Mouse (Mus musculus): ENCODE measurements around the gene Snx14. TPM values are rescaled to one million over a fixed set of nuclear protein-coding genes. Genes with fewer than 3 reads are reported as not detected.

The Snx14 gene
- polyA plus RNA-seq, 1 experiment, result 31.4 TPM

DNA sequence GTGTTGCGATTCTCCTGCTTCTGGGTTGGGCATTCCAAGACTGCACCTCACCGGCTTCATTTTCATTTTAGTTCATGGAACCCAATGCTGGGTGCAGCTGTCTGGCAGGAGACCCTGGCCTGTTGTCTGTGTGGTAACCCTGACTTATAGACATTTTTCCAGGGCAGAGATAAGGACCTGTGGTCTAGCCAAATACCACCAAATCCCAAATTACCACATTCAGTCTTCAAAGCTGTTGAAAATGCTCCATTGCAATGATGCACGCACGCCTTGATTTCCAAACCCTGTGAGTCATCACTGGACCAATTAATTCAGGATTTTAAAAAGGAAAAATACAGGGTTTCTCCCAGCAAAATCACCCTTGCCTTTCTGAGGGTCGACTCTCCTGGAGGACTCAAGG, 70.3 kb downstream of the Snx14 start:
- Histone ChIP-seq H3K27ac (ENCODE audit: insufficient read depth, low read length) (no peak overlapping the region), H3K27me3 (ENCODE audit: control insufficient read depth, insufficient read depth, low read length, poor library complexity, severe bottlenecking) (no peaks in the 10 kb centered on the region), H3K4me1 (ENCODE audit: control insufficient read depth, insufficient read depth, low read length) (no peaks in the 10 kb centered on the region), H3K4me3 (ENCODE audit: low read depth, low read length) (no peak overlapping the region), H3K36me3 (ENCODE audit: control insufficient read depth, insufficient read depth, low read length, poor library complexity, severe bottlenecking) (no peaks in the 10 kb centered on the region), H3K9me3 (replicated peaks; ENCODE audit: control insufficient read depth, insufficient read depth, low read length, poor library complexity, severe bottlenecking) (no peaks in the 10 kb centered on the region), H3K9ac (ENCODE audit: low read depth, poor library complexity, severe bottlenecking) (no peak overlapping the region)
- TF ChIP-seq POLR2A (IDR thresholded peaks at IDR 0.05; ENCODE audit: insufficient read depth, low read length) (no peak), EP300 (IDR thresholded peaks at IDR 0.05; ENCODE audit: insufficient read depth, low read depth, low read length) (no peak)

DNA sequence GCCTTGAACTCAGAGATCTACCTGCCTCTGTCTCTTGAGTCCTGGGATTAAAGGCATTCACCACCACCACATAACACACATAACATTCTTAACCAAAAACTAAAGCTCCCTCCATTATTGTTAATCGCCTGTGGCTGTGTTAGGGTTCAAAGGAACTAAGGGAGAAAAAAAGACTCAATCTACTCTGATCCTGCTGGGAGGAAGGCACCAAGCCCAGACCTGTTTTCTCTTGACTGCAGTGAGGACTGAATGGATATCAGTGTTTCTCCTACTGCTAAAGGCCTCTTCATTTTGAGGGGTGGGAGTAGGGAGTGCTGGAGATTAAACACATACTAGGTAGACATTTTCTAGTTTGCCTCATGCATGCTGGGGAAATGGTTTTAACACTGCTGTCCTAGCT, 71.0 kb downstream of the Snx14 start:
- H3K9ac ChIP-seq (ENCODE audit: low read depth, poor library complexity, severe bottlenecking), result no peak overlapping the region
- no peaks in the 10 kb centered on the region for H3K36me3 ChIP-seq (ENCODE audit: control insufficient read depth, insufficient read depth, low read length, poor library complexity, severe bottlenecking)
- no peak overlapping the region for H3K27ac ChIP-seq (ENCODE audit: insufficient read depth, low read length)
- H3K9me3 ChIP-seq (replicated peaks; ENCODE audit: control insufficient read depth, insufficient read depth, low read length, poor library complexity, severe bottlenecking), result no peaks in the 10 kb centered on the region
- no peaks in the 10 kb centered on the region for H3K27me3 ChIP-seq (ENCODE audit: control insufficient read depth, insufficient read depth, low read length, poor library complexity, severe bottlenecking)
- TF ChIP-seq POLR2A (IDR thresholded peaks at IDR 0.05; ENCODE audit: insufficient read depth, low read length) (no peak), EP300 (IDR thresholded peaks at IDR 0.05; ENCODE audit: insufficient read depth, low read depth, low read length) (no peak), CTCF (IDR thresholded peaks at IDR 0.05; ENCODE audit: low read depth, low read length) (no peak)
- no peaks in the 10 kb centered on the region for H3K4me1 ChIP-seq (ENCODE audit: control insufficient read depth, insufficient read depth, low read length)
- H3K4me3 ChIP-seq (ENCODE audit: low read depth, low read length), result no peak overlapping the region

DNA sequence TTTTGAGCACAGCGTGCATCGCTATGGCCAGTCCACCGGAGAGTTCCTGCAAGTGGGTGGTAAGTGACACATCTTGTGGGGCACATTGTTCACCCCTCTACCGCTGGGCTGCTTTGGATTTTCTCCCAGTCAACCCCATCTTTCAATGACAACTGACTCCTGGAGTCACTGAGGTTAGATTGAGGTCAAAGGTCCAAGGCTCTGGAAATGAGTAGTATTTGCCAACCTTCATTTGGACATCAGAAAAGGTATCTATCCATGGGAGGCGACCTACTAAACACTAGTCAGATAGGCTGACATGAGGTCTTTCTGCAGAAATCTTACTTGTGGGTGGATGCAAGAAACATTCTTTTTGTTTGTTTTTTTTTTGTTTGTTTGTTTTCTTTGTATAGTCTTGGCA, 71.4 kb downstream of the Snx14 start:
- no peaks in the 10 kb centered on the region for H3K4me1 ChIP-seq (ENCODE audit: control insufficient read depth, insufficient read depth, low read length)
- H3K27ac ChIP-seq (ENCODE audit: insufficient read depth, low read length), result no peak overlapping the region
- TF ChIP-seq CTCF (IDR thresholded peaks at IDR 0.05; ENCODE audit: low read depth, low read length) (no peak), POLR2A (IDR thresholded peaks at IDR 0.05; ENCODE audit: insufficient read depth, low read length) (no peak), EP300 (IDR thresholded peaks at IDR 0.05; ENCODE audit: insufficient read depth, low read depth, low read length) (no peak)
- H3K27me3 ChIP-seq (ENCODE audit: control insufficient read depth, insufficient read depth, low read length, poor library complexity, severe bottlenecking), result no peaks in the 10 kb centered on the region
- no peaks in the 10 kb centered on the region for H3K9me3 ChIP-seq (replicated peaks; ENCODE audit: control insufficient read depth, insufficient read depth, low read length, poor library complexity, severe bottlenecking)
- no peak overlapping the region for H3K9ac ChIP-seq (ENCODE audit: low read depth, poor library complexity, severe bottlenecking)
- H3K36me3 ChIP-seq (ENCODE audit: control insufficient read depth, insufficient read depth, low read length, poor library complexity, severe bottlenecking), result no peaks in the 10 kb centered on the region
- H3K4me3 ChIP-seq (ENCODE audit: low read depth, low read length), result no peak overlapping the region

DNA sequence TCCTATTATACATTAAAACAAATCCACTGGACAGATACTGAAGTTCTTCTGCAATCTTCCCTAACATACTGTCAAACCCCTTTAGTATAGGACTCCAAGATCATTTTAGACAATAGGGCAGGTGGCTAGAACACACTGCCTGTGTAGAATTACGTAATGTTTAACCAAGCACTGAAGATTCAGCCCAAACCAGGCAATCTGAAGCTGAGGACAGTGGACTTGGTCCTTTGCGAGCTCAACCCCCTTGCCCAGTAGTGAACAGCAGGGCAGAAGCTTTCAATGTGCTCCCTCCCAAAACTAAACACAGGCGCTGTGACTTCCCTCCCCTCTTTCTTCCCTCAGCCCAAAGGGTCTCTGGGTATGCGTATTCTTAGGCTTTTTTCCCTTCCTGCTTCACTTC, 71.9 kb downstream of the Snx14 start:
- Histone ChIP-seq H3K9ac (ENCODE audit: low read depth, poor library complexity, severe bottlenecking) (no peak overlapping the region), H3K9me3 (replicated peaks; ENCODE audit: control insufficient read depth, insufficient read depth, low read length, poor library complexity, severe bottlenecking) (no peaks in the 10 kb centered on the region), H3K27ac (ENCODE audit: insufficient read depth, low read length) (no peak overlapping the region), H3K4me3 (ENCODE audit: low read depth, low read length) (no peak overlapping the region), H3K36me3 (ENCODE audit: control insufficient read depth, insufficient read depth, low read length, poor library complexity, severe bottlenecking) (no peaks in the 10 kb centered on the region), H3K4me1 (ENCODE audit: control insufficient read depth, insufficient read depth, low read length) (no peaks in the 10 kb centered on the region), H3K27me3 (ENCODE audit: control insufficient read depth, insufficient read depth, low read length, poor library complexity, severe bottlenecking) (no peaks in the 10 kb centered on the region)
- no peak for TF ChIP-seq EP300 (IDR thresholded peaks at IDR 0.05; ENCODE audit: insufficient read depth, low read depth, low read length)

DNA sequence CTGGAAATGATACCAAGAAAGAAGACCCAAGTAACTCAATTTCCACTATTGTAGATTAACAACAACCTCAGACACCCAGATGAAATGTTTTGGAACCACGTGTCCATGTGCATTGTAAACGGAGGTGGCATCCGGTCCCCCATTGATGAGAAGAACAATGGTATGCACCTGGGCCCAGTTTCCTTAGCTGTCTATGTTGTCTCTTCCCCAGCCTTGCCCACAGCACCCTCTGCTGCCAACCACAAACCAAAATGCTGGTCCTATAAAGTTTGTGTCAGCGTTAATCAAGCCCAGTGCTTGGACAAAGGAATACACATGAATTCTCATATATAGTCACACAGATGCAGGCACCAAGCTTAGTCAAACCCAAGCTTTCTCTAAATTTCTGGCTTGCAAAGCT, 72.5 kb downstream of the Snx14 start:
- no peaks in the 10 kb centered on the region for H3K27me3 ChIP-seq (ENCODE audit: control insufficient read depth, insufficient read depth, low read length, poor library complexity, severe bottlenecking)
- no peaks in the 10 kb centered on the region for H3K9me3 ChIP-seq (replicated peaks; ENCODE audit: control insufficient read depth, insufficient read depth, low read length, poor library complexity, severe bottlenecking)
- no peak overlapping the region for H3K4me3 ChIP-seq (ENCODE audit: low read depth, low read length)
- H3K4me1 ChIP-seq (ENCODE audit: control insufficient read depth, insufficient read depth, low read length), result no peaks in the 10 kb centered on the region
- no peaks in the 10 kb centered on the region for H3K36me3 ChIP-seq (ENCODE audit: control insufficient read depth, insufficient read depth, low read length, poor library complexity, severe bottlenecking)
- no peak for TF ChIP-seq POLR2A (IDR thresholded peaks at IDR 0.05; ENCODE audit: insufficient read depth, low read length)
- no peak for TF ChIP-seq EP300 (IDR thresholded peaks at IDR 0.05; ENCODE audit: insufficient read depth, low read depth, low read length)
- no peak for TF ChIP-seq CTCF (IDR thresholded peaks at IDR 0.05; ENCODE audit: low read depth, low read length)
- no peak overlapping the region for H3K9ac ChIP-seq (ENCODE audit: low read depth, poor library complexity, severe bottlenecking)
- H3K27ac ChIP-seq (ENCODE audit: insufficient read depth, low read length), result no peak overlapping the region

DNA sequence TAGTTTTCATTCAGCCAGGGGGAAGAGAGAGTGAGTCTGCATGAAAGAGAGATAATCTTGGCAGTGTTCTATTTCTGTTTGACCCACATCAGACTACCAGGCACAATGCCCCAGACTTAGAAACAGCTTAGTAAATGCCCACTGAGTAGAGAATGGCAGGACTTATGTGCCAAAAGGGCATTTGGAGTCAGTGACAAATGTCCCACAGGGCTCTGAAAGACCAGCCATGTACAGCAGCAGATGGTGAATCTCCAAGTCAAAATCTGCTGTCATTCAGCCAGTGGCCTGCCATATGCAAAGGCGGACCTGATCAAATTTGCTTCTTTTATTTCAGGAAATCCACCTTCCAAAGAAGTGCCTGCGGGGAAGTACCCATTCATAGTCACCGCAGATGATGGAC, 75.7 kb downstream of the Snx14 start:
- Histone ChIP-seq H3K4me1 (ENCODE audit: control insufficient read depth, insufficient read depth, low read length) (no peaks in the 10 kb centered on the region), H3K36me3 (ENCODE audit: control insufficient read depth, insufficient read depth, low read length, poor library complexity, severe bottlenecking) (no peaks in the 10 kb centered on the region), H3K27ac (ENCODE audit: insufficient read depth, low read length) (no peak overlapping the region), H3K9me3 (replicated peaks; ENCODE audit: control insufficient read depth, insufficient read depth, low read length, poor library complexity, severe bottlenecking) (no peaks in the 10 kb centered on the region), H3K4me3 (ENCODE audit: low read depth, low read length) (no peak overlapping the region), H3K9ac (ENCODE audit: low read depth, poor library complexity, severe bottlenecking) (no peak overlapping the region), H3K27me3 (ENCODE audit: control insufficient read depth, insufficient read depth, low read length, poor library complexity, severe bottlenecking) (no peaks in the 10 kb centered on the region)
- no peak for TF ChIP-seq POLR2A (IDR thresholded peaks at IDR 0.05; ENCODE audit: insufficient read depth, low read length)

Measured in ES-Bruce4 (cell line).